In the genomic region with DNA sequence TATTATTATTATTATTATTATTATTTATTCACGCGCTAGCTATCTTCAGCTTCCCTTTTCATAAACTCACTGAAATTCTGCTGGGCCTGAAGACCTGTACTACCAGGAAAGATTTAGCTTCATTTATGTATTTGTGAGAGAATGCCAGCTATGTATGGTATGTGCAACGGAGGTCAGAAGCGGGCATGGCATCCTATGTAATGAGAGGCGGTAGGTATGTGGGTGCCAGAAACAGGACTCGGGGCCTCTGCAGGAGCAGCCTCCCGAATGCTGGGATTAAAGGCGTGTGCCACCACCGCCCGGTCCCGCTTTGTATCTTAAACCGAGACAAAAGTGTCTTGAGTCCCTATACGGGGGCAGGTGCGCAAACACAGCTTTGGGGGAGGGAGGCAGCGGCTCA, we compare ENCODE assay signal across 8 mouse cellular contexts. TPM values are rescaled to one million over a fixed set of nuclear protein-coding genes. Genes with fewer than 3 reads are reported as not detected.
DNase-seq lines count a peak whose midpoint lies in the region; ATAC-seq and TF ChIP-seq lines count a peak whose summit lies in the region.

No protein-coding gene starts in this region.

- H3K9me3 ChIP-seq in embryonic facial prominence, embryonic 10.5 days: no peaks in the 10 kb centered on the region
- no peaks in the 10 kb centered on the region for H3K9me3 ChIP-seq in intestine, embryonic 15.5 days
- H3K9me3 ChIP-seq in neural tube, embryonic 12.5 days: no peaks in the 10 kb centered on the region

- peak overlapping the region; percentile 97 for H3K27ac ChIP-seq in liver, adult 2 months (replicated peaks; ENCODE audit: insufficient read depth, low read depth, low read length)
- peak overlapping the region; percentile 93 for H3K27ac ChIP-seq in embryonic facial prominence, embryonic 10.5 days (replicated peaks)
- peak overlapping the region; percentile 88 for H3K27ac ChIP-seq in intestine, embryonic 15.5 days
- peak overlapping the region; percentile 57; the same call in 1 of the 2 replicates for H3K27ac ChIP-seq in neural tube, embryonic 12.5 days

- H3K4me1 ChIP-seq in liver, adult 2 months (ENCODE audit: control insufficient read depth, insufficient read depth, low read length): peaks cover 19% of the 10 kb centered on the region
- H3K4me1 ChIP-seq in embryonic facial prominence, embryonic 10.5 days: peaks cover 24% of the 10 kb centered on the region
- H3K4me1 ChIP-seq in intestine, embryonic 15.5 days (replicated peaks): peaks cover 20% of the 10 kb centered on the region
- H3K4me1 ChIP-seq in neural tube, embryonic 12.5 days: peaks cover 15% of the 10 kb centered on the region

- 7% methylated on average over 15 of the region's 15 CpGs for WGBS in liver, adult 2 months
- WGBS in embryonic facial prominence, embryonic 10.5 days: 7% methylated on average over 15 of the region's 15 CpGs
- WGBS in intestine, embryonic 15.5 days: 7% methylated on average over 15 of the region's 15 CpGs
- 7% methylated on average over 15 of the region's 15 CpGs for WGBS in neural tube, embryonic 12.5 days

- H3K9ac ChIP-seq in liver, adult 2 months (ENCODE audit: low read depth, low read length): peak overlapping the region; percentile 89
- H3K9ac ChIP-seq in intestine, embryonic 15.5 days: peak overlapping the region; percentile 78
- peak overlapping the region; percentile 82 for H3K9ac ChIP-seq in neural tube, embryonic 12.5 days

- no peaks in the 10 kb centered on the region for H3K27me3 ChIP-seq in liver, adult 2 months (ENCODE audit: control insufficient read depth, insufficient read depth, low read length)
- H3K27me3 ChIP-seq in embryonic facial prominence, embryonic 10.5 days (replicated peaks; ENCODE audit: low read depth, poor library complexity, severe bottlenecking): 0 out of 2 replicates have a peak, but pooled peaks cover 6% of the 10 kb centered on the region
- H3K27me3 ChIP-seq in intestine, embryonic 15.5 days (replicated peaks): no peaks in the 10 kb centered on the region
- H3K27me3 ChIP-seq in neural tube, embryonic 12.5 days (replicated peaks): no peaks in the 10 kb centered on the region

- TF ChIP-seq POLR2A in liver, adult 2 months (IDR thresholded peaks at IDR 0.05; ENCODE audit: extremely low read depth, insufficient read depth, low read length): no peak

- 0 out of 2 replicates have a peak, but pooled peaks have one; percentile 1 for ATAC-seq in intestine, embryonic 15.5 days
- ATAC-seq in neural tube, embryonic 12.5 days (ENCODE audit: low FRiP score, low read depth): no peak

- H3K79me2 ChIP-seq in liver, adult 2 months (ENCODE audit: control insufficient read depth, insufficient read depth, low read length): no peaks in the 10 kb centered on the region

- no peak for DNase-seq in liver, adult 2 months (ENCODE audit: extremely low read depth, low read depth, low spot score)
- DNase-seq in liver: no peak
- DNase-seq in embryonic facial prominence, embryonic 10.5 days (ENCODE audit: low spot score): no peak
- no peak for DNase-seq in spleen, postnatal 14 days (ENCODE audit: low spot score in 2 of 2)
- no peak for DNase-seq in urinary bladder, postnatal 25 days (ENCODE audit: low spot score)
- no peak for DNase-seq in cerebellum, postnatal 10 days

- H3K36me3 ChIP-seq in liver, adult 2 months (ENCODE audit: control insufficient read depth, insufficient read depth, low read length): peaks cover 4% of the 10 kb centered on the region; the same call in 1 of the 2 replicates
- peaks cover 67% of the 10 kb centered on the region for H3K36me3 ChIP-seq in embryonic facial prominence, embryonic 10.5 days (replicated peaks)
- peaks cover 26% of the 10 kb centered on the region for H3K36me3 ChIP-seq in intestine, embryonic 15.5 days
- peaks cover 42% of the 10 kb centered on the region for H3K36me3 ChIP-seq in neural tube, embryonic 12.5 days

- peak overlapping the region; percentile 90 for H3K4me2 ChIP-seq in intestine, embryonic 15.5 days (replicated peaks)
- peak overlapping the region; percentile 78 for H3K4me2 ChIP-seq in neural tube, embryonic 12.5 days (replicated peaks)

- peak overlapping the region; percentile 74 for H3K4me3 ChIP-seq in liver, adult 2 months (ENCODE audit: insufficient read depth, low read depth, low read length)
- H3K4me3 ChIP-seq in embryonic facial prominence, embryonic 10.5 days: peak overlapping the region; percentile 83
- H3K4me3 ChIP-seq in intestine, embryonic 15.5 days (replicated peaks): peak overlapping the region; percentile 78
- H3K4me3 ChIP-seq in neural tube, embryonic 12.5 days: peak overlapping the region; percentile 66

- TF ChIP-seq CTCF in liver, adult 2 months (IDR thresholded peaks at IDR 0.05; ENCODE audit: low read depth, low read length): no peak

RNA-seq across cellular contexts. Expression of a gene that starts 0.6 kb away (rescaled TPM):
- total RNA-seq in liver, adult 2 months (2014; rRNA removed): 34.2 and 38.5 TPM in 2 replicates
- polyA plus RNA-seq in liver, adult 2 months (2012; rRNA removed): 32.0 and 33.6 TPM in 2 replicates
- polyA plus RNA-seq in embryonic facial prominence, embryonic 10.5 days (2016; fragmentation: Nextera tagmentation; extraction: Ambion mirVana): 39.7 and 40.2 TPM in 2 replicates
- polyA plus RNA-seq in intestine, embryonic 15.5 days (2015; fragmentation: Nextera tagmentation; extraction: Ambion mirVana): 82.5 and 108 TPM in 2 replicates
- polyA plus RNA-seq in neural tube, embryonic 12.5 days (2016; fragmentation: Nextera tagmentation; extraction: Ambion mirVana): 34.8 and 38.9 TPM in 2 replicates

RNA-seq across cellular contexts. Expression of a gene that starts 9.5 kb away (rescaled TPM):
- 21.8 and 25.9 TPM in 2 replicates for total RNA-seq in liver, adult 2 months (2014; rRNA removed)
- 113 and 116 TPM in 2 replicates for polyA plus RNA-seq in liver, adult 2 months (2012; rRNA removed)
- 207 and 217 TPM in 2 replicates for polyA plus RNA-seq in embryonic facial prominence, embryonic 10.5 days (2016; fragmentation: Nextera tagmentation; extraction: Ambion mirVana)
- 99.4 and 108 TPM in 2 replicates for polyA plus RNA-seq in intestine, embryonic 15.5 days (2015; fragmentation: Nextera tagmentation; extraction: Ambion mirVana)
- polyA plus RNA-seq in neural tube, embryonic 12.5 days (2016; fragmentation: Nextera tagmentation; extraction: Ambion mirVana): 189 and 194 TPM in 2 replicates

RNA-seq across cellular contexts. Expression of a gene that starts 16.7 kb away (rescaled TPM):
- 179 and 187 TPM in 2 replicates for total RNA-seq in liver, adult 2 months (2014; rRNA removed)
- 266 and 291 TPM in 2 replicates for polyA plus RNA-seq in liver, adult 2 months (2012; rRNA removed)
- polyA plus RNA-seq in embryonic facial prominence, embryonic 10.5 days (2016; fragmentation: Nextera tagmentation; extraction: Ambion mirVana): 64.3 and 68.6 TPM in 2 replicates
- 105 and 113 TPM in 2 replicates for polyA plus RNA-seq in intestine, embryonic 15.5 days (2015; fragmentation: Nextera tagmentation; extraction: Ambion mirVana)
- polyA plus RNA-seq in neural tube, embryonic 12.5 days (2016; fragmentation: Nextera tagmentation; extraction: Ambion mirVana): 55.9 and 56.6 TPM in 2 replicates

RNA-seq across cellular contexts. Expression of a gene that starts 24.1 kb away (rescaled TPM):
- 20.3 and 21.0 TPM in 2 replicates for total RNA-seq in liver, adult 2 months (2014; rRNA removed)
- 28.8 and 41.0 TPM in 2 replicates for polyA plus RNA-seq in liver, adult 2 months (2012; rRNA removed)
- polyA plus RNA-seq in embryonic facial prominence, embryonic 10.5 days (2016; fragmentation: Nextera tagmentation; extraction: Ambion mirVana): 66.2 and 72.8 TPM in 2 replicates
- polyA plus RNA-seq in intestine, embryonic 15.5 days (2015; fragmentation: Nextera tagmentation; extraction: Ambion mirVana): 51.6 TPM in 2 replicates
- polyA plus RNA-seq in neural tube, embryonic 12.5 days (2016; fragmentation: Nextera tagmentation; extraction: Ambion mirVana): 63.2 and 63.3 TPM in 2 replicates

RNA-seq across cellular contexts. Expression of a gene that starts 42.4 kb away (rescaled TPM):
- total RNA-seq in liver, adult 2 months (2014; rRNA removed): 45.7 and 46.4 TPM in 2 replicates
- polyA plus RNA-seq in liver, adult 2 months (2012; rRNA removed): 54.9 and 58.7 TPM in 2 replicates
- 45.4 and 46.8 TPM in 2 replicates for polyA plus RNA-seq in embryonic facial prominence, embryonic 10.5 days (2016; fragmentation: Nextera tagmentation; extraction: Ambion mirVana)
- 134 and 154 TPM in 2 replicates for polyA plus RNA-seq in intestine, embryonic 15.5 days (2015; fragmentation: Nextera tagmentation; extraction: Ambion mirVana)
- 48.2 and 53.6 TPM in 2 replicates for polyA plus RNA-seq in neural tube, embryonic 12.5 days (2016; fragmentation: Nextera tagmentation; extraction: Ambion mirVana)
